Mouse (Mus musculus): ENCODE results near the gene Polg2. TPM values are rescaled to one million over a fixed set of nuclear protein-coding genes. Genes with fewer than 3 reads are reported as not detected.
"Not testable (repeated sequence)": the region's sequence is repeated elsewhere in the genome, so short reads cannot be mapped to it uniquely, and the experiment has no call there.

The Polg2 gene
- polyA plus RNA-seq, 1 experiment from 2014 or later = 11.2 TPM

GRCm38 (mm10) chr11:106749557-106750120 is 29.7 kb downstream of the Polg2 start:
- not testable (repeated sequence) for H3K9me3 ChIP-seq (replicated peaks); H3K4me3 ChIP-seq; H3K27me3 ChIP-seq (ENCODE audit: low read depth, poor library complexity, severe bottlenecking); DNase-seq (ENCODE audit: low spot score); H3K27ac ChIP-seq; H3K36me3 ChIP-seq; H3K4me1 ChIP-seq
- 96% methylated on average over 7 of the region's 7 CpGs for WGBS

DNA sequence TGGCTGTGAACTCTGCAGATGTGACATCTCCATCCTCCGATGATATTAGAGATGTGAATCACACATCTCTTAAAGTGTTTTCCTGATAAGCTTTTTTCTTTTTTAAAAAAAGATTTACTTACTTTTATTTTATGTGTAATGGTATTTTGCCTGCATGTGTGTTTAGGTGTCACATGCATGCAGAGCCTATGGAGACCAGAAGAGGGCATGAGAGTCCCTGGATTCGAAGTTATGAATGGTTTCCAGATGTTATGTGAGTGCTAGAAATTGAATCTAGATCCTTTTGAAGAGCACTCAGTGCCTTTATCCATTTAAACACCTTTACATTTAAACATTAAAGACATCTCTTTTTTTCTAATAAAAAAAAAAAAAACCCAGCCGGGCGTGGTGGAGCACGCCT is 34.4 kb downstream of the Polg2 start:
- no peaks in the 10 kb centered on the region; the same call in 1 of the 2 replicates for H3K9me3 ChIP-seq (replicated peaks)
- 0 out of 2 replicates have a peak, but pooled peaks cover 4% of the 10 kb centered on the region for H3K4me1 ChIP-seq
- no peak for DNase-seq (ENCODE audit: low spot score)
- H3K4me3 ChIP-seq = no peak overlapping the region
- no peaks in the 10 kb centered on the region for H3K27me3 ChIP-seq (ENCODE audit: low read depth, poor library complexity, severe bottlenecking)
- 89% methylated on average over 5 of the region's 5 CpGs for WGBS
- H3K36me3 ChIP-seq = no peaks in the 10 kb centered on the region
- no peak overlapping the region for H3K27ac ChIP-seq

DNA sequence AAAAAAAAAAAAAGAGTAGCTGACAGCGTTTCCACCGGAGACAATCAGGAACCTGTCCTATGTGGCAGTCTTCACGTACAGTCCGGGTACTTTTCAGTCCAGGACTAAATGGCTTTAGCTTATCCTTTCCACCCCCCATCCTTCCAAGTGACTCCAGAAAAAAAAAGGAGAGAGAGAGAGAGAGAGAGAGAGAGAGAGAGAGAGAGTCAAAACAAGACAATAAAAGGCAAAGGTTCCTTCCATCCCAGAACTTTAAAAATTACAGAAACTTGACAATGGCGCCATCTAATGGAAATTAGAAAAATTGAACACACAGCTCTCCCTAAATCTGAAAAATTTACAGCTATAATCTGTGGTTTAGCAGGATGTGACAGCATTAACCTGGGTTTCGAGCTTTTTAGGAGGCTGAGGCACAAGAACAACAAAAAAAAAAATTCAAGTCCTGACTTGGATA is 36.9 kb downstream of the Polg2 start:
- no peaks in the 10 kb centered on the region for H3K27me3 ChIP-seq (ENCODE audit: low read depth, poor library complexity, severe bottlenecking)
- no peak overlapping the region for H3K4me3 ChIP-seq
- H3K9me3 ChIP-seq (replicated peaks) = no peaks in the 10 kb centered on the region
- 63% methylated on average over 6 of the region's 6 CpGs for WGBS
- no peak overlapping the region for H3K27ac ChIP-seq
- no peak for DNase-seq (ENCODE audit: low spot score)
- H3K36me3 ChIP-seq = no peaks in the 10 kb centered on the region
- H3K4me1 ChIP-seq = peaks cover 4% of the 10 kb centered on the region

- no peaks in the 10 kb centered on the region for H3K27me3 ChIP-seq (ENCODE audit: low read depth, poor library complexity, severe bottlenecking)
- DNase-seq (ENCODE audit: low spot score) = no peak
- no peaks in the 10 kb centered on the region for H3K9me3 ChIP-seq (replicated peaks)
- 92% methylated on average over 3 of the region's 3 CpGs for WGBS
- no peaks in the 10 kb centered on the region for H3K36me3 ChIP-seq
- H3K4me3 ChIP-seq = no peak overlapping the region
- no peak overlapping the region for H3K27ac ChIP-seq
- H3K4me1 ChIP-seq = peaks cover 10% of the 10 kb centered on the region
These were observed 37.5 kb downstream of the Polg2 start for GRCm38 (mm10) chr11:106741826-106742225.

DNA sequence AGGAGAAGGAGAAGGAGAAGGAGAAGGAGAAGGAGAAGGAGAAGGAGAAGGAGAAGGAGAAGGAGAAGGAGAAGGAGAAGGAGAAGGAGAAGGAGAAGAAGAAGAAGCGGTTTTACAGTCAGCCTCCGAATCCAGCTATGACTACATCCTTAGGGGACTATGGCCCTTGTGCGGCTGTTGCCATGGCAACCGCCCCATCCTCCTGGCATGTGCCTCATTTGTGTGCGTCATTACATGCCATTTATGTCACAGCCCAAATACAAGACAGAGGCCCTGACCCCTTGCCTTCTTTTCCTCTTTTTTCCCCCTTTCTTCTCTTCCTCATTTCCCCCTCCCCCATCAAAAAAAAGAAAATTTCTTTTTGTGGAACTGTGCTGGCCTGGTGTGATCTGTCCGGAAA is 38.1 kb downstream of the Polg2 start:
- H3K36me3 ChIP-seq = no peaks in the 10 kb centered on the region
- H3K4me1 ChIP-seq = peaks cover 10% of the 10 kb centered on the region
- H3K9me3 ChIP-seq (replicated peaks) = no peaks in the 10 kb centered on the region
- WGBS = 82% methylated on average over 6 of the region's 6 CpGs
- no peak overlapping the region for H3K4me3 ChIP-seq
- no peak overlapping the region for H3K27ac ChIP-seq
- no peaks in the 10 kb centered on the region for H3K27me3 ChIP-seq (ENCODE audit: low read depth, poor library complexity, severe bottlenecking)
- no peak for DNase-seq (ENCODE audit: low spot score)

- peaks cover 10% of the 10 kb centered on the region for H3K4me1 ChIP-seq
- H3K36me3 ChIP-seq; DNase-seq (ENCODE audit: low spot score); H3K9me3 ChIP-seq (replicated peaks); H3K27me3 ChIP-seq (ENCODE audit: low read depth, poor library complexity, severe bottlenecking); H3K27ac ChIP-seq; H3K4me3 ChIP-seq: not testable (repeated sequence)
- 89% methylated on average over 5 of the region's 8 CpGs for WGBS
These were observed 38.6 kb downstream of the Polg2 start for GRCm38 (mm10) chr11:106740724-106741123.

DNA sequence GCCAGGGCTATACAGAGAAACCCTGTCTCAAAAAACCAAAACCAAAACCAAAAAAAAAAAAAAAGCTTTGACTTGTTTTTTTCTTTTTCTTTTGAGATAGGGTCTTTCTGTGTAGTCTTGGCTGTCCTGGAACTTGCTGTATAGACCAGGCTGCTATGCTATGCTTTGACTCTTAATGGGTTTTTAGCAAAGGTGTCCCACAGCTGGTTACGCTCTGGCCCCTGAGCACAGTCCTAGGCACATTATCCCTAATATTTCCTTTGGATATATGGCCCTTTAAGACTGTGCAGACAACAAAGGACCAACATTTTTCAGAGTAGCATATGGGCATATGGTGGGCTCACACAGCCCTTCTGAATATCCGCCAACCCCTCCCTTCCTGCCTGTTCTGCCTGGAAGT is 40.2 kb downstream of the Polg2 start:
- 96% methylated on average over 2 of the region's 2 CpGs for WGBS
- no peak for DNase-seq (ENCODE audit: low spot score)

DNA sequence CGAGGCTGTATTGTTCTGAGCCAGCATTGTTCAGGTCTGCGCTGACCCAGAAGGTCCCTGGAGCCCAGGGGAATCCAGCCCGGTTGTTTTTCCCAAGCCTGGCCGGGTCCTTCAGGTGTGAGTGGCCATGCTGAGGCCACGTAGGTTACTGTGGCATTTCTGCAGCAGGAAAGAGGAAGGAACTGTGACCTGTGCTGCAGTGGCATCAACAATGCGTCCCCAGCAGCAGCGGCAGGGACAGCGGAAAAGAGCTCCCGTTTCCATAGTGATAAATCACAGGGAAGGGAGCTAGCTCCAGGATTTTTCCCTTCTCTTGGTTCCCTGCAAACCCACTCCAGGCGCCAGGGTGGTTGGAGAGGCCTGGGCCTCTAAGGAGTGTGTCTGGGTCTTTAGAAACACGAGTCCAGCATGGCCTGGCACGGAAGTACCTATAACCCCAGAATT is 42.1 kb downstream of the Polg2 start:
- Histone ChIP-seq H3K27me3 (ENCODE audit: low read depth, poor library complexity, severe bottlenecking) (no peaks in the 10 kb centered on the region), H3K4me1 (peaks cover 6% of the 10 kb centered on the region), H3K9me3 (replicated peaks) (no peaks in the 10 kb centered on the region), H3K27ac (peak overlapping the region; percentile 25), H3K36me3 (no peaks in the 10 kb centered on the region), H3K4me3 (no peak overlapping the region)
- WGBS = 33% methylated on average over 12 of the region's 12 CpGs
- DNase-seq (ENCODE audit: low spot score) = no peak

More for the DNA sequence above, 40.2 kb downstream of the Polg2 start:
- Histone ChIP-seq H3K9me3 (replicated peaks) (no peaks in the 10 kb centered on the region), H3K4me1 (peaks cover 10% of the 10 kb centered on the region), H3K36me3 (no peaks in the 10 kb centered on the region), H3K27ac (no peak overlapping the region), H3K4me3 (no peak overlapping the region), H3K27me3 (ENCODE audit: low read depth, poor library complexity, severe bottlenecking) (no peaks in the 10 kb centered on the region)

DNA sequence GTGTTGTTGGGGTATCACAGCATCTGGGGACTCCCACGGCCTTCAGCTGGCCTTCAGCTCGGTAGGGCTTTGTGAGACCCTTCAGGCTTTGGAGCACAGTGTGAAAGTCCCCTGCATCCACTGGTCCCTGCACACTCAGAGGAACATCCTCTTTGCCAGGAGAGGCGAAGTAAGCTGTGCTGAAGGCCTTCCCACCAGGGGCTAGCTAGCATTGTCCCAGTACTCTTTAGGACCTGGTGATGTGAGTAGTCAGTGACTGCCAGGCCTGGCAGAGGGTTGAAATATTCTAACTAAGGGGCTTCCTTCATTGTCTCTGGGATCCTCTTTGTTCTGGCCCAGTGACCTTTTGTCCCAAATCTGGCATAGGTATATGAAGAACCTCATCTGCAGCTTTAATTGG is 42.7 kb downstream of the Polg2 start:
- DNase-seq (ENCODE audit: low spot score) = no peak
- Histone ChIP-seq H3K27ac (peak overlapping the region; percentile 25; the same call in 1 of the 2 replicates), H3K4me1 (peaks cover 6% of the 10 kb centered on the region), H3K36me3 (no peaks in the 10 kb centered on the region), H3K27me3 (ENCODE audit: low read depth, poor library complexity, severe bottlenecking) (no peaks in the 10 kb centered on the region), H3K9me3 (replicated peaks) (no peaks in the 10 kb centered on the region), H3K4me3 (no peak overlapping the region)
- WGBS = 75% methylated on average over 3 of the region's 3 CpGs

GRCm38 (mm10) chr11:106730714-106731113 is 48.6 kb downstream of the Polg2 start:
- DNase-seq (ENCODE audit: low spot score) = no peak
- H3K4me1 ChIP-seq = peaks cover 21% of the 10 kb centered on the region
- H3K27ac ChIP-seq = no peak overlapping the region
- H3K9me3 ChIP-seq (replicated peaks) = no peaks in the 10 kb centered on the region
- 87% methylated on average over 4 of the region's 4 CpGs for WGBS
- no peaks in the 10 kb centered on the region for H3K27me3 ChIP-seq (ENCODE audit: low read depth, poor library complexity, severe bottlenecking)
- no peak overlapping the region for H3K4me3 ChIP-seq
- no peaks in the 10 kb centered on the region for H3K36me3 ChIP-seq

- no peak overlapping the region for H3K4me3 ChIP-seq
- no peak overlapping the region for H3K27ac ChIP-seq
- DNase-seq (ENCODE audit: low spot score) = no peak
- peaks cover 21% of the 10 kb centered on the region for H3K4me1 ChIP-seq
- no peaks in the 10 kb centered on the region for H3K9me3 ChIP-seq (replicated peaks)
- 89% methylated on average over 1 of the region's 1 CpGs for WGBS
- H3K36me3 ChIP-seq = no peaks in the 10 kb centered on the region
- no peaks in the 10 kb centered on the region for H3K27me3 ChIP-seq (ENCODE audit: low read depth, poor library complexity, severe bottlenecking)
These were observed 49.7 kb downstream of the Polg2 start for GRCm38 (mm10) chr11:106729656-106730055.

GRCm38 (mm10) chr11:106728402-106729366 is 50.7 kb downstream of the Polg2 start:
- H3K9me3 ChIP-seq (replicated peaks) = no peaks in the 10 kb centered on the region
- H3K4me1 ChIP-seq = peaks cover 21% of the 10 kb centered on the region
- DNase-seq (ENCODE audit: low spot score) = no peak
- no peaks in the 10 kb centered on the region for H3K27me3 ChIP-seq (ENCODE audit: low read depth, poor library complexity, severe bottlenecking)
- H3K4me3 ChIP-seq = no peak overlapping the region
- H3K36me3 ChIP-seq = no peaks in the 10 kb centered on the region
- 73% methylated on average over 10 of the region's 10 CpGs for WGBS
- H3K27ac ChIP-seq = peak overlapping the region; percentile 36; the same call in 1 of the 2 replicates

DNA sequence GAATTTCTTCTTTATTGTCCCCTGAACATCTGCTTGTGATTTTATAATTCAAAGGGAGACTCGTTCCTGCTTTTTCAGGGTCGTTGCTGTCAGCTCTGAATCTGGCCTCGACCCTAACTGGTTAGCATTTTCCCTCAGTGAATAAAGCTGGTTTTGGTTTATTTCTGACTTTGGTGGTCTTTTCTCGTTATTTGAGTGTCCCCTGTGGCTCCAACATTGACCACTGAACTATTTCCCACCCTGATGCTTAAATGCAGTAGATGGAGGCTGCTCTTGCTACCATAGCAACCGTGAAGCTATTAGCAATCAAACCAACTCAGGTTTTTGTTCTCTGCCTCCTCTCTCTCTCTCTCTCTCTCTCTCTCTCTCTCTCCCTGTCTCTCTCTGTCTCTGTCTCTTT is 51.4 kb downstream of the Polg2 start:
- Histone ChIP-seq H3K27ac (peak overlapping the region; percentile 36; the same call in 1 of the 2 replicates), H3K36me3 (no peaks in the 10 kb centered on the region), H3K4me1 (peaks cover 27% of the 10 kb centered on the region), H3K27me3 (ENCODE audit: low read depth, poor library complexity, severe bottlenecking) (no peaks in the 10 kb centered on the region), H3K9me3 (replicated peaks) (no peaks in the 10 kb centered on the region), H3K4me3 (no peak overlapping the region)
- WGBS = 26% methylated on average over 5 of the region's 5 CpGs
- DNase-seq (ENCODE audit: low spot score) = no peak
